Mouse (Mus musculus) neural tube, embryonic 15.5 days (tissue): ENCODE data around the gene Olfr1390. TPM values are rescaled to one million over a fixed set of nuclear protein-coding genes. Genes with fewer than 3 reads are reported as not detected.

Experiments used
- polyA plus RNA-seq: library from polyadenylated mRNA; unstranded; fragments of >200 nt; fragmentation: Nextera tagmentation; extraction: Ambion mirVana; gene quantifications from 2 replicates; pipeline ENCODE4 v1.2.1, GENCODE M21; 2015

Gene Olfr1390
- polyA plus RNA-seq, 1 experiment from 2014 or later = not detected

Other genes starting within 250 kb of the Olfr1390 start
- gene Olfr1396, start 220.3 kb upstream of the Olfr1390 start, polyA plus RNA-seq = not detected in 2 replicates
- gene Olfr1395, start 192.9 kb upstream of the Olfr1390 start, polyA plus RNA-seq = not detected in 2 replicates
- not detected in 2 replicates for gene Olfr1394, start 180.8 kb upstream of the Olfr1390 start, polyA plus RNA-seq
- 0.17 and 0.59 TPM in 2 replicates for gene Btnl9, start 148.0 kb upstream of the Olfr1390 start, polyA plus RNA-seq
- 33.6 and 38.2 TPM in 2 replicates for gene Zfp62, start 131.9 kb upstream of the Olfr1390 start, polyA plus RNA-seq
- 34.0 and 46.2 TPM in 2 replicates for gene Mgat1, start 91.0 kb upstream of the Olfr1390 start, polyA plus RNA-seq
- gene Olfr1393, start 56.9 kb upstream of the Olfr1390 start, polyA plus RNA-seq = not detected in 2 replicates
- gene Olfr1392, start 49.9 kb upstream of the Olfr1390 start, polyA plus RNA-seq = not detected in 2 replicates
- not detected in 2 replicates for gene Olfr10, start 30.4 kb upstream of the Olfr1390 start, polyA plus RNA-seq
- gene Olfr1391, start 12.4 kb upstream of the Olfr1390 start, polyA plus RNA-seq = not detected in 2 replicates
- not detected in 2 replicates for gene Olfr1389, start 87.9 kb downstream of the Olfr1390 start, polyA plus RNA-seq
- gene Olfr1388, start 101.4 kb downstream of the Olfr1390 start, polyA plus RNA-seq = not detected in 2 replicates
- gene Olfr1387, start 120.2 kb downstream of the Olfr1390 start, polyA plus RNA-seq = not detected in 2 replicates
- not detected in 2 replicates for gene Olfr1386, start 129.9 kb downstream of the Olfr1390 start, polyA plus RNA-seq
- gene Olfr1385, start 153.9 kb downstream of the Olfr1390 start, polyA plus RNA-seq = not detected in 2 replicates
- not detected in 2 replicates for gene Olfr1384, start 171.5 kb downstream of the Olfr1390 start, polyA plus RNA-seq
- gene Olfr1383, start 184.5 kb downstream of the Olfr1390 start, polyA plus RNA-seq = not detected in 2 replicates
- not detected in 2 replicates for gene Olfr1382, start 193.1 kb downstream of the Olfr1390 start, polyA plus RNA-seq
- not detected in 2 replicates for gene Olfr1381, start 208.3 kb downstream of the Olfr1390 start, polyA plus RNA-seq
- gene Olfr1380, start 221.7 kb downstream of the Olfr1390 start, polyA plus RNA-seq = not detected in 2 replicates